Mouse (Mus musculus): Measurements from ENCODE around the gene Clasp2.
"Not testable (repeated sequence)": the region's sequence is repeated elsewhere in the genome, so short reads cannot be mapped to it uniquely, and the experiment has no call there.

Gene Clasp2

GRCm38 (mm10) chr9:113755888-113756719 is 14.8 kb downstream of the Clasp2 start:
- no peak for DNase-seq (ENCODE audit: low spot score in 2 of 2)

GRCm38 (mm10) chr9:113758472-113758871 is 17.2 kb downstream of the Clasp2 start:
- no peak for DNase-seq (ENCODE audit: low spot score in 2 of 2)

DNA sequence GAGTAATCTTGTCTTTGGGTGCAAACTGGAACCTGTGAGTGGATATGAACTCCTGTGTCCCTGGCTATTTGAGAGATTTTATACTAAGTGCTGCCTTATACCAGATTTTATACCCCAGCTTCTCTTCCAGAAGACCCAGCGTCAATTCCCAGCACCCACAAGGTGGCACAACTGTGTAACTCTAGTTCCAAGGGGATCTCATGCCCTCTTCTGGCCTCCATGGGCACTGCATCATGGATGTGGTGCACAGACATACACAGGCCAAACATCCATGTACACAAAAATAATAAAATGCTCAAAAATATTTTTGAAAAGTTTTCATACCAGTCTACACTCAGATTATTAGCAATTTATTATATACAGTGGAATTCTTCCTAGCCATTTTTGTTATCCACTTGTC is 18.4 kb downstream of the Clasp2 start:
- DNase-seq (ENCODE audit: low spot score in 2 of 2): no peak

- no peak for DNase-seq (ENCODE audit: low spot score in 2 of 2)
Measured at GRCm38 (mm10) chr9:113762389-113762788, 21.1 kb downstream of the Clasp2 start.

DNA sequence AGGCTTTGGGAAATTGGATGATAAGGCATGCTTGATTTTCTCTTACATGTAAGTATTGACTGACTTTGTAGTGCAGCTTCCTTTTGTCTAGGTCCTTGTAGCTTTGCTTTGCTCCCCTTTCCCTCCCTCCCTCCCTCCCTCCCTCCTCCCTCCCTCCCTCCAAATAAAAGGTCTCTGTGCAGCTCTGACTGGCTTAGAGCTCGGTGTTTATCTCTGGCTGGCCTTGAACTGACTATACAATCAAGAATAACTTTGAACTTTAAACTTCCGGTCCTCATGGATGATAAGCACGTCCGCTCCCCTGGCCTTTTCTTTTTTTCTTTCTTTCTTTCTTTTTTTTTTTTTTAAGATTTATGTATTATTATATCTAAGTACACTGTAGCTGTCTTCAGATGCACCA is 21.9 kb downstream of the Clasp2 start:
- DNase-seq (ENCODE audit: low spot score in 2 of 2): no peak

GRCm38 (mm10) chr9:113770640-113771039 is 29.4 kb downstream of the Clasp2 start:
- no peak for DNase-seq (ENCODE audit: low spot score in 2 of 2)

GRCm38 (mm10) chr9:113780863-113781262 is 39.6 kb downstream of the Clasp2 start:
- DNase-seq (ENCODE audit: low spot score in 2 of 2): no peak

- DNase-seq (ENCODE audit: low spot score in 2 of 2): no peak
Measured at GRCm38 (mm10) chr9:113782362-113783005, 41.2 kb downstream of the Clasp2 start.

DNA sequence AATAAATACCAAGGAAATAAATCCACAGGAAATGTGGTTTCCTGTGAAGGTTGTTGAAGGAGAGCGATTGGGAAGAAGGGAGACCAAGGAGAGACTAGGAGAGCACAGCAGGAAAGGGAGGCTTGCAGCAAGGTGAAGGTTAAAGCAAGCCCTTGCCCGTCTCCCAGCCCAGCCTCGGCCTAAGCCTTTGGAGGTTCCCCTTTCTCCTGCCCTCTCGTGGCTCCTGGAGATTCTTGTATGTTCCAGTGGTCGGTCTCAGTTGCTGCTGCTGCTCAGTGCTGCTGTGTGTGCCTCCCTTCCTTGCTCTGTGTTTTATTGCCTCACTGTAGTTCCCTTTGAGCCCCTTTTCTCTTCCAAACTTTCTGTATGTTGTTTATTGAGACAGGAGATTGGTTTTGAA is 42.4 kb downstream of the Clasp2 start:
- no peak for DNase-seq (ENCODE audit: low spot score in 2 of 2)

GRCm38 (mm10) chr9:113789283-113789682 is 48.0 kb downstream of the Clasp2 start:
- not testable (repeated sequence) for DNase-seq (ENCODE audit: low spot score in 2 of 2)

GRCm38 (mm10) chr9:113792651-113793512 is 51.6 kb downstream of the Clasp2 start:
- DNase-seq (ENCODE audit: low spot score in 2 of 2): peak; percentile 81 to 83

- no peak for DNase-seq (ENCODE audit: low spot score in 2 of 2)
Measured at GRCm38 (mm10) chr9:113793513-113793905, 52.2 kb downstream of the Clasp2 start.

- no peak for DNase-seq (ENCODE audit: low spot score in 2 of 2)
Measured at GRCm38 (mm10) chr9:113793966-113794365, 52.7 kb downstream of the Clasp2 start.

GRCm38 (mm10) chr9:113797206-113797605 is 55.9 kb downstream of the Clasp2 start:
- DNase-seq (ENCODE audit: low spot score in 2 of 2): no peak

GRCm38 (mm10) chr9:113800671-113801070 is 59.4 kb downstream of the Clasp2 start:
- no peak for DNase-seq (ENCODE audit: low spot score in 2 of 2)

DNA sequence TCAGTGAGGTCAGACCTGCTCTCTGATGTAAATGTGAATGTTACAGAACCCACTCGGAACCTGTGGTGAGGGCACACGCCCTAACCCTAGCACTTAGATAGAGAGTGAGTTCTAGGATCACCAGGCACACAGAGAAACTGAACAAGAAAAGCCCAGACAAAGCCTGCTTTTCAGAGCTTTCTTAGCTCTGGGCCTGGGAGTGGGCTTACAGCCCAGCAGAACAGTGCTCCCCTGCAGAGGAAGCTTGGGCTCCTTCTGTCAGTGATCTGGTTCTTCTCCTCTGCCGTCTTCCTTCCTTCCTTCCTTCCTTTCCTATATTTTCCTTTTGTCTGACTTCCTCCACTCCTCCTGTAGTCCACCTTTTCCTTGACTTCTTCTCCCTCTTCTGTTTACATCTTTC is 61.5 kb downstream of the Clasp2 start:
- DNase-seq (ENCODE audit: low spot score in 2 of 2): no peak

DNA sequence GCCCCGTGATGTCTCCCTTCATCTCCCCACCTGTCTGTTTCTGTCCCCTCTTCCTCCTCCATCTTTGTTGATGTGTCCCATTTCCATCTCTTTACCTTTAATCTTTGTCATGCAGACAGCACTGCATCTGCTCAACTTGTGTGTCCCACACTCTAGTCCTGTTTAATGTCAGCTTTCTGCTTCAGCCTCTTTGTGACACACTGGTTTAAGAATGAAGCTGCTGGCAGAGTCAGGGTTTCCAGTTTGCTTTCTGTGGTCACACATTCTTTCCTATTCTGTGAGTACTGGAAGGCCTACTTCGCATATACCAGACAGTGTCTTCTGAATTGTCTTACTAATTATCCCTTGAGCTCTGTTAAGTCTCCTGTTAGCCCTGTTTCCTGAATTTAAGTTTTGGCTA is 62.5 kb downstream of the Clasp2 start:
- no peak for DNase-seq (ENCODE audit: low spot score in 2 of 2)

- DNase-seq (ENCODE audit: low spot score in 2 of 2): no peak
Measured at GRCm38 (mm10) chr9:113805359-113805758, 64.1 kb downstream of the Clasp2 start.

DNA sequence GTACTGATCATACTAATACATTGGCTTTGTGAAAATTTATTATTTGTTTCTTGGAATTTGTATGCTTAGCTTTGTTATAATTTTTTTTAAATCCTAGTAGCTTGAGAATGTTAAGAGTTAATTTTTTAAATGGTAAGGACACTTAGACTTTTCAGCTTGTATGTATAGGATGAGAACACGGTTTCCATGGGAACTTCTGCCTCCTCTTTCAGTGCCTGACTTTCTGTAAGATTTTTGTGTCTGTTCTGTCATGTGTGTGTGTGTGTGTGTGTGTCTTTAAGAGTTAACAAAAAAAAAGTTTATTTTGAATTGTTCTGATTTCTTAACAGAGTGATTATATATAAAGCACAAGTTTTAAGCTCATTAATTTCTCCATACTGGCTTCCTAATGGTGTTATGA is 70.1 kb downstream of the Clasp2 start:
- DNase-seq (ENCODE audit: low spot score in 2 of 2): no peak

GRCm38 (mm10) chr9:113811957-113812670 is 70.8 kb downstream of the Clasp2 start:
- no peak for DNase-seq (ENCODE audit: low spot score in 2 of 2)

DNA sequence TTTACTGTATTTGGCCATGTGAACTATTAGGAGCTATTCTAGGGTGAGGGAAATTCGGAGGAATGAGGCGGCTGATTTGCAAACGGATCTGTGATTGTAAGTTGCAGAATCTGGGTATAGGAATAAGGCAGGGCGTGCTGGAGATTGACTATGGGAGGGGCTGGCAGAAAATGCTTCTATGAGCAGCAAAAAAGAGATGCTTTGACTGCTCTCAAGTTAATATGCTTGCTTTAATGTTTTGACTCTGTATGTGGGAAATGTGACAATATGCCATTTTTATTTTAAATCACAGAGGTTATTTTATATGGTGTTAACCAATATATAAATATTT is 71.4 kb downstream of the Clasp2 start:
- no peak for DNase-seq (ENCODE audit: low spot score in 2 of 2)

- DNase-seq (ENCODE audit: low spot score in 2 of 2): no peak
Measured at GRCm38 (mm10) chr9:113813086-113813485, 71.8 kb downstream of the Clasp2 start.
